ENCODE assay signal across 7 mouse cellular contexts in the genomic region with DNA sequence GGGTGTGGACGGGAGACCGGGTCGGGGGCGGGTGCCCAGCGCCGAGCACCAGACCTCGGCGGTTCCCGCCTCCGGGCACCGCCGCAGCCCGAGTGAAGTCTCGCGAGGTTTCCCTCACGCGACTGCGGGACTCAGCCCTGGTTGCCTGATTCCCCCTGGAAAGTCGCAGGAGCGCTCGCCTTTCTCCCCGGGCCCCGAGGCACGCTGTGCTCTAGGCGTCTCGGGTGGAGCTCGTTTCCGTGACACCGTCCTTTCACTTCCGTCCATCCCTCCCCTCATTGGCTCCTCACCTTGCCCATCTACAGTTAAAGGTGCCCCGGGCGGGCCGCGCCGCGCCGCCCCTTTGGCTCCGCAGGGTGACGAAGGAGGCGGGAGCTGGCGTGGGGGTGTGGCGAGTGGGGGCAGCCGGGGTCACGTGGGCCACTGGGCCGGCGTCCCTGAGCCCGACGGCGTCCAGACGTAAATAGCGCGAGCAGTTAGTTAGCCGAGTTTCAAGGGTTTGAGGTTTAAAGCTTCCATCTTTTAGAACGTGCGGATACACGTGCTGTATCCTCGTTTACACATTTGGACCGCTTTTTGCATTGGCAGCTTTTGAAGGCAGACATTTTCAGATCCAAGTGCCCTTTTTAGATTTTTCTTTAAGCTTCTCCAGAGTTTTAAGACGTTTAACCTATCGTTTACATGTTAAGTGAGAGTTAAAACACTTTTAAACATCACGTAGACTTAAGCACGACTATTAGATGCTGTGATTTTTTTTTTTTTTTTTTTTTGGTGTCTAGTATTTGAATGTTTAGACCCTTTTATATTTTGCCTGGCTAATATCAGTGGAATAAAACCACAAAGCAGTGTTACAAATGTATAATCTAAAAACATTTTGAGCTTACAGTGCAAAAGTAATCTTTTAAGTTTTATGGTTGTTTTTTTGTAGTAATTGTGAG. TPM values are rescaled to one million over a fixed set of nuclear protein-coding genes. Genes with fewer than 3 reads are reported as not detected.
A peak's percentile ranks its signal among the peaks of the same experiment; 100 is the strongest.
DNase-seq lines count a peak whose midpoint lies in the region; ATAC-seq lines count a peak whose summit lies in the region.

No protein-coding gene starts in this region.

- peak overlapping the region; percentile 84 for H3K9ac ChIP-seq in intestine, embryonic 16.5 days (ENCODE audit: low read depth, low read length)
- H3K9ac ChIP-seq in midbrain, embryonic 11.5 days (ENCODE audit: low read length), result peak overlapping the region; percentile 91

- peak overlapping the region; percentile 72 for H3K4me3 ChIP-seq in intestine, embryonic 16.5 days (ENCODE audit: low read length)
- H3K4me3 ChIP-seq in midbrain, embryonic 11.5 days (ENCODE audit: low read depth, low read length), result peak overlapping the region; percentile 77

- ATAC-seq in intestine, embryonic 16.5 days, result peak; percentile 99
- peak; percentile 98 for ATAC-seq in midbrain, embryonic 11.5 days (ENCODE audit: low FRiP score)

- no peaks in the 10 kb centered on the region for H3K27me3 ChIP-seq in intestine, embryonic 16.5 days (replicated peaks; ENCODE audit: control insufficient read depth, insufficient read depth, low read length)
- H3K27me3 ChIP-seq in midbrain, embryonic 11.5 days (ENCODE audit: control insufficient read depth, insufficient read depth, low read length), result no peaks in the 10 kb centered on the region

- peak overlapping the region; percentile 96 for H3K27ac ChIP-seq in intestine, embryonic 16.5 days (ENCODE audit: low read length)
- H3K27ac ChIP-seq in midbrain, embryonic 11.5 days (ENCODE audit: low read depth, low read length), result peak overlapping the region; percentile 98

- peak overlapping the region; percentile 42 for H3K4me2 ChIP-seq in intestine, embryonic 16.5 days (ENCODE audit: low read depth, low read length)
- H3K4me2 ChIP-seq in midbrain, embryonic 11.5 days, result peak overlapping the region; percentile 56

- 0 out of 2 replicates have a peak, but pooled peaks cover 5% of the 10 kb centered on the region for H3K36me3 ChIP-seq in intestine, embryonic 16.5 days (ENCODE audit: control insufficient read depth, insufficient read depth, low read length)
- no peaks in the 10 kb centered on the region; the same call in 1 of the 2 replicates for H3K36me3 ChIP-seq in midbrain, embryonic 11.5 days (ENCODE audit: control insufficient read depth, insufficient read depth, low read length)

- WGBS in intestine, embryonic 16.5 days, result under 1% methylated on average over 62 of the region's 62 CpGs
- under 1% methylated on average over 62 of the region's 62 CpGs for WGBS in midbrain, embryonic 11.5 days

- no peaks in the 10 kb centered on the region; the same call in 1 of the 2 replicates for H3K4me1 ChIP-seq in intestine, embryonic 16.5 days (ENCODE audit: control insufficient read depth, insufficient read depth, low read length)
- H3K4me1 ChIP-seq in midbrain, embryonic 11.5 days (ENCODE audit: control insufficient read depth, insufficient read depth, low read length), result peaks cover 11% of the 10 kb centered on the region; the same call in 1 of the 2 replicates

- intact Hi-C loops in left cerebral cortex, postnatal 36 days (cut with DNase I), result loop anchor here (5.0 to 10.0 kb wide), 4 partner anchors 161 to 1931 kb away; no protein-coding TSS in a partner anchor

- peak; percentile 96 for DNase-seq in adrenal gland, adult 8-10 months
- peak; percentile 97 for DNase-seq in embryo, embryonic 9.5 days (ENCODE audit: extremely low spot score)
- DNase-seq in gastrocnemius, postnatal 4 days (ENCODE audit: low spot score in 2 of 2), result peak; percentile 97 to 98
- peak; percentile 96 to 97 for DNase-seq in left cerebral cortex, postnatal 36 days (ENCODE audit: low spot score in 2 of 2)
- peak; percentile 99 for DNase-seq in midbrain, embryonic 11.5 days (ENCODE audit: low spot score, missing footprints)
- DNase-seq in skeletal muscle tissue, adult 2 months (ENCODE audit: low read depth, low spot score), result peak; percentile 97

- H3K9me3 ChIP-seq in intestine, embryonic 16.5 days (ENCODE audit: control insufficient read depth, low read length), result no peaks in the 10 kb centered on the region
- no peaks in the 10 kb centered on the region for H3K9me3 ChIP-seq in midbrain, embryonic 11.5 days (ENCODE audit: control insufficient read depth, low read length)

RNA-seq across cellular contexts. Expression of gene Cetn3, which starts 0.8 kb away (rescaled TPM):
- 100 to 1,000 TPM; 103 to 142 (median 122) TPM for total RNA-seq in adrenal gland, adult 8-10 months (2022)
- total RNA-seq in gastrocnemius, postnatal 4 days (2021), result 10 to 100 TPM; 86.4 TPM
- 142 and 164 TPM in 2 replicates for polyA plus RNA-seq in intestine, embryonic 16.5 days (2015; fragmentation: Nextera tagmentation; extraction: Ambion mirVana)
- total RNA-seq in left cerebral cortex, postnatal 36 days (2021), result 100 to 1,000 TPM; 107 to 118 TPM
- 279 and 302 TPM in 2 replicates for polyA plus RNA-seq in midbrain, embryonic 11.5 days (2014; fragmentation: Nextera tagmentation; extraction: Ambion mirVana)

Comparison
In these comparisons a context has a peak if more than half of its experiments do, and no peak if none do; other contexts are left out.
1. Peak in every context shown above with its lines: DNase-seq, ATAC-seq, H3K4me3 ChIP-seq and H3K27ac ChIP-seq.